8 mouse cellular contexts compared by ENCODE assay signal in the genomic region with DNA sequence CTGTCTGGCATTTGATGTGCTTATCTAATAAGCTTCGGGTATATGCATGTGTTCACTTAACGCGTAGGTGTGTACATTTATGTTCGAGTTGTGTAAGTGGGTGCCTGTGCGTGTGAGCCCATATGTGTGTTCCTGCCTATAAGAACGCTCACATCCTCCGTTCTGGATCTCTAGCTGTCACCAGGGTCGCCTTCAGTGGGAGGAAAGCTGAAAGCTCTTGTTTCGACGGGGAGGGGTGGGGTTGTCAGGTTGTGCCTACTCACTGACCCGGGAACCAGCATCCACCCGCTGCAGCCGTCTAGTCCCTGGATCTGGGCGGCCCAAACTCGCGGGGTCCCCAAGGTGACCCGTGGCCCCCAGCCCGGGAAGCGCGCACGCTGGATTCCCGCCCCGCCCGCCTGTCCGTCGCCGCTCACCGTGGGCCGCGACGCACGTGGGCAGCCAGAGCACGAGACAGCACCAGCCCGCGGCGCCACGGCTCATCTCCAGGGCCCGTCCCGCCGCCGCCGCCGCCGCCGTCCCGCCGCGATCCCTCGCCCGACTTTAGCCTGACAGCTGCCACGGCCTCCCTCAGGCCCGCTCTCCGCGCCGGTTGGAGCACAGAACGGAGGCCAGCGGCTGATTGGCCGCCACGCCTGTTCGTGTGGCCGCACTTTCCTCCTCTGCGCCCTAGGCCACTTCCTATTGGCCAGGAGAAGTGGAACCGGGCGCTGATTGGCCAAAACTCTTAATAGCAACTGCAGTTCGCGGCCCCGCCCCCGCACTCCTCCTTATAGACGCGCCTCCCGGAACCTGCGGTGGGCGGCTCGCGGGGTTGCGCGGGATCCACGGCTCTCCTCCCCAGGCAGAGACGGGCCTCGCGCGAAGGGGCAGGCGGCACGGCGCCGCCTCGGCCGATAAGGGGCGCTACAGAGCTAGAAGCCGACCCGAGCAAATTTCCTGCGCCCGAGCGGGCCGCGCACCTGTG. TPM values are rescaled to one million over a fixed set of nuclear protein-coding genes. Genes with fewer than 3 reads are reported as not detected.
DNase-seq lines count a peak whose midpoint lies in the region; ATAC-seq and TF ChIP-seq lines count a peak whose summit lies in the region.

Gene Cct7, plus strand, starts transcription at position 818 of the 967 bp plus-strand sequence.

- peaks cover 49% of the 10 kb centered on the region for H3K4me1 ChIP-seq in G1E (ENCODE audit: insufficient read depth, low read depth, low read length)
- H3K4me1 ChIP-seq in forebrain, embryonic 16.5 days (replicated peaks; ENCODE audit: control insufficient read depth, insufficient read depth, low read length), result peaks cover 32% of the 10 kb centered on the region
- H3K4me1 ChIP-seq in lung, embryonic 14.5 days (ENCODE audit: insufficient read depth), result peaks cover 11% of the 10 kb centered on the region; the same call in 1 of the 2 replicates
- H3K4me1 ChIP-seq in olfactory bulb, adult 2 months (ENCODE audit: control insufficient read depth, insufficient read depth, low read length), result no peaks in the 10 kb centered on the region; the same call in 1 of the 2 replicates
- H3K4me1 ChIP-seq in thymus, adult 2 months (replicated peaks; ENCODE audit: control insufficient read depth, insufficient read depth, low read length), result peaks cover 9% of the 10 kb centered on the region

- H3K9ac ChIP-seq in forebrain, embryonic 16.5 days (replicated peaks; ENCODE audit: low read depth, low read length), result peak within 1 kb of the TSS; percentile 88
- peak within 1 kb of the TSS; percentile 96 for H3K9ac ChIP-seq in lung, embryonic 14.5 days

- H3K4me3 ChIP-seq in G1E (ENCODE audit: low read depth, low read length), result peak within 1 kb of the TSS; percentile 94
- peak within 1 kb of the TSS; percentile 88 for H3K4me3 ChIP-seq in forebrain, embryonic 16.5 days (replicated peaks; ENCODE audit: low read length)
- peak within 1 kb of the TSS; percentile 90 for H3K4me3 ChIP-seq in layer of hippocampus, adult 2 months
- peak within 1 kb of the TSS; percentile 75 for H3K4me3 ChIP-seq in lung, embryonic 14.5 days (ENCODE audit: low read depth, low read length)
- H3K4me3 ChIP-seq in olfactory bulb, adult 2 months (ENCODE audit: insufficient read depth, low read depth, low read length), result peak within 1 kb of the TSS; percentile 83
- peak within 1 kb of the TSS; percentile 82 for H3K4me3 ChIP-seq in thymus, adult 2 months (ENCODE audit: control insufficient read depth, insufficient read depth, low read length)

- peak within 1 kb of the TSS; percentile 94 for H3K4me2 ChIP-seq in forebrain, embryonic 16.5 days (ENCODE audit: low read length)
- peak within 1 kb of the TSS; percentile 92 for H3K4me2 ChIP-seq in lung, embryonic 14.5 days

- TF ChIP-seq POLR2A in olfactory bulb, adult 2 months (IDR thresholded peaks at IDR 0.05; ENCODE audit: insufficient read depth, low read depth, low read length), result no peak; the same call in 1 of the 2 replicates
- TF ChIP-seq POLR2A in thymus, adult 2 months (IDR thresholded peaks at IDR 0.05; ENCODE audit: control insufficient read depth, extremely low read depth, insufficient read depth, low read length, poor library complexity), result peak; percentile 79

- H3K27ac ChIP-seq in forebrain, embryonic 16.5 days (ENCODE audit: low read length), result peak within 1 kb of the TSS; percentile 92
- peak within 1 kb of the TSS; percentile 97 for H3K27ac ChIP-seq in layer of hippocampus, adult 2 months
- peak within 1 kb of the TSS; percentile 93 for H3K27ac ChIP-seq in lung, embryonic 14.5 days (ENCODE audit: low read depth)
- peak within 1 kb of the TSS; percentile 78 for H3K27ac ChIP-seq in olfactory bulb, adult 2 months (ENCODE audit: insufficient read depth, low read depth, low read length)
- H3K27ac ChIP-seq in thymus, adult 2 months (ENCODE audit: control insufficient read depth, insufficient read depth, low read length), result peak within 1 kb of the TSS; percentile 74

- DNase-seq in G1E (ENCODE audit: low spot score), result peak; percentile 99
- peak; percentile 97 to 98 for DNase-seq in cerebellum, adult 18-20 months
- DNase-seq in heart, postnatal 36 days, result peak; percentile 96 to 97
- DNase-seq in layer of hippocampus, adult 2 months (ENCODE audit: low spot score in 2 of 2), result peak; percentile 97 to 99
- peak; percentile 100 for DNase-seq in lung, embryonic 14.5 days
- peak; percentile 98 for DNase-seq in thymus, adult 2 months

- 2% methylated on average over 96 of the region's 96 CpGs for WGBS in forebrain, embryonic 16.5 days
- WGBS in lung, embryonic 14.5 days, result 1% methylated on average over 96 of the region's 96 CpGs
- 2% methylated on average over 95 of the region's 96 CpGs for WGBS in olfactory bulb, adult 2 months
- WGBS in thymus, adult 2 months, result 2% methylated on average over 90 of the region's 96 CpGs

- H3K36me3 ChIP-seq in G1E (replicated peaks), result peaks cover 64% of the 10 kb centered on the region
- H3K36me3 ChIP-seq in forebrain, embryonic 16.5 days (ENCODE audit: control insufficient read depth, insufficient read depth), result no peaks in the 10 kb centered on the region
- peaks cover 16% of the 10 kb centered on the region for H3K36me3 ChIP-seq in lung, embryonic 14.5 days (ENCODE audit: insufficient read depth)
- H3K36me3 ChIP-seq in thymus, adult 2 months (ENCODE audit: control insufficient read depth, insufficient read depth, low read length), result no peaks in the 10 kb centered on the region

- 0 out of 2 replicates have a peak, but pooled peaks have one; percentile 14 for TF ChIP-seq CTCF in G1E (IDR thresholded peaks at IDR 0.05; ENCODE audit: low read depth, low read length)
- TF ChIP-seq CTCF in layer of hippocampus, adult 2 months (conservative IDR thresholded peaks at IDR 0.05), result peak; percentile 85
- TF ChIP-seq CTCF in lung, embryonic 14.5 days (IDR thresholded peaks at IDR 0.05; ENCODE audit: low read depth), result peak; percentile 56
- peak; percentile 59; the same call in 1 of the 2 replicates for TF ChIP-seq CTCF in olfactory bulb, adult 2 months (IDR thresholded peaks at IDR 0.05; ENCODE audit: insufficient read depth, low read depth, low read length)
- peak; percentile 66; the same call in 1 of the 2 replicates for TF ChIP-seq CTCF in thymus, adult 2 months (IDR thresholded peaks at IDR 0.05; ENCODE audit: borderline replicate concordance, control insufficient read depth, extremely low read depth, insufficient read depth, low read length, poor library complexity)

- intact Hi-C loops in heart, postnatal 36 days (cut with DNase I), result loop anchor here (5.0 to 10.0 kb wide), 2 partner anchors 136 to 464 kb away; partner anchors contain the start of genes Alms1, Nat8f1 and Tprkb

- peak; percentile 86 for ATAC-seq in G1E (ENCODE audit: extremely low read depth, insufficient number of reproducible peaks, low FRiP score, poor library complexity, severe bottlenecking)
- ATAC-seq in forebrain, embryonic 16.5 days, result peak; percentile 93
- peak; percentile 94 for ATAC-seq in lung, embryonic 14.5 days (ENCODE audit: insufficient read depth)

- H3K9me3 ChIP-seq in G1E (replicated peaks), result no peaks in the 10 kb centered on the region
- no peaks in the 10 kb centered on the region for H3K9me3 ChIP-seq in forebrain, embryonic 16.5 days (ENCODE audit: control insufficient read depth, low read length)
- H3K9me3 ChIP-seq in lung, embryonic 14.5 days (ENCODE audit: low read depth, low read length), result no peaks in the 10 kb centered on the region

- H3K27me3 ChIP-seq in G1E (ENCODE audit: insufficient read depth, low read length), result no peaks in the 10 kb centered on the region
- no peaks in the 10 kb centered on the region for H3K27me3 ChIP-seq in forebrain, embryonic 16.5 days (replicated peaks; ENCODE audit: control insufficient read depth, insufficient read depth, low read length)
- H3K27me3 ChIP-seq in lung, embryonic 14.5 days (ENCODE audit: insufficient read depth, low read length), result no peaks in the 10 kb centered on the region
- no peaks in the 10 kb centered on the region for H3K27me3 ChIP-seq in thymus, adult 2 months (ENCODE audit: control insufficient read depth, insufficient read depth, low read length)

RNA-seq across cellular contexts. Expression of gene Cct7, which starts in this region (rescaled TPM):
- total RNA-seq in G1E (2014; fragmentation: Nextera tagmentation) (221 and 228 TPM in 2 replicates), G1E (2017) (281 and 287 TPM in 2 replicates)
- polyA plus RNA-seq in G1E (2012), result 56.6 and 84.3 TPM in 2 replicates
- 666 and 671 TPM in 2 replicates for polyA plus RNA-seq in forebrain, embryonic 16.5 days (2015; fragmentation: Nextera tagmentation; extraction: Ambion mirVana)
- 100 to 1,000 TPM; 151 TPM for total RNA-seq in heart, postnatal 36 days (2021)
- total RNA-seq in layer of hippocampus, adult 2 months (2021), result 100 to 1,000 TPM; 212 to 216 TPM
- 501 and 506 TPM in 2 replicates for polyA plus RNA-seq in lung, embryonic 14.5 days (2014; fragmentation: Nextera tagmentation; extraction: Ambion mirVana)
- not detected in 2 replicates for polyA plus RNA-seq in olfactory bulb, adult 2 months (2012; ENCODE audit: insufficient read depth, insufficient read length, low replicate concordance, missing spikeins)
- polyA plus RNA-seq in thymus, adult 2 months (2012; rRNA removed), result 166 and 174 TPM in 2 replicates

Comparison
In these comparisons a context has a peak if more than half of its experiments do, and no peak if none do; other contexts are left out.
1. Peak in every context shown above with its lines: DNase-seq, ATAC-seq, H3K4me3 ChIP-seq and H3K27ac ChIP-seq.
2. CTCF ChIP-seq: peak in every context shown above with its lines; median percentile 85 in layer of hippocampus, adult 2 months; 66 in thymus, adult 2 months; 59 in olfactory bulb, adult 2 months; 56 in lung, embryonic 14.5 days; 14 in G1E.